Mouse (Mus musculus) kidney, adult 2 months (tissue): Measurements from ENCODE around the gene Heatr6. TPM values are rescaled to one million over a fixed set of nuclear protein-coding genes. Genes with fewer than 3 reads are reported as not detected.

ENCODE experiments used
- DNase-seq: peaks from one replicate; pipeline ENCODE4 v3.0.0; 2021
- H3K27ac ChIP-seq: fragments of 200-500 bp; 2 replicates; pipeline ENCODE4 v1.5.1; 2012; ENCODE audit warnings: low read depth, low read length, control low read depth, inconsistent platforms; ENCODE audit not compliant: insufficient read depth
- H3K27me3 ChIP-seq: fragments of 200-500 bp; replicated peaks from 2 replicates; pipeline ENCODE4 v1.6.1; 2012; ENCODE audit warnings: mild to moderate bottlenecking, moderate library complexity, low read length, inconsistent platforms; ENCODE audit not compliant: control insufficient read depth, insufficient read depth
- H3K36me3 ChIP-seq: fragments of 200-500 bp; 2 replicates; pipeline ENCODE4 v1.6.1; 2012; ENCODE audit warnings: mild to moderate bottlenecking, moderate library complexity, low read length, inconsistent platforms; ENCODE audit not compliant: control insufficient read depth, insufficient read depth
- H3K4me1 ChIP-seq: fragments of 200-500 bp; 2 replicates; pipeline ENCODE4 v1.6.1; 2011; ENCODE audit warnings: low read length; ENCODE audit not compliant: control insufficient read depth, insufficient read depth
- H3K4me3 ChIP-seq: fragments of 200-500 bp; 2 replicates; pipeline ENCODE4 v1.5.1; 2011; ENCODE audit warnings: mild to moderate bottlenecking, low read depth, low read length, control low read depth; ENCODE audit not compliant: insufficient read depth
- CTCF ChIP-seq: fragments of 200-500 bp; conservative IDR thresholded peaks from 2 replicates; pipeline ENCODE4 v1.5.1; 2011; ENCODE audit warnings: low read depth, mild to moderate bottlenecking, control low read depth, low read length, moderate library complexity, mixed read lengths; ENCODE audit not compliant: insufficient read depth, insufficient read length
- POLR2A ChIP-seq: fragments of 200-500 bp; IDR thresholded peaks from one replicate; pipeline ENCODE4 v1.6.1; 2011; ENCODE audit warnings: low read depth, low read length, control low read depth
- WGBS: fragments of 180-500 bp; shearing (Covaris S2); methylation state at CpG from one replicate; pipeline ENCODE4 v1.1.7; 2018; 5-methylcytosine and 5-hydroxymethylcytosine counted together
- polyA plus RNA-seq: library from polyadenylated mRNA; depleted of rRNA; stranded (reverse); fragments of >200 nt; gene quantifications from 2 replicates; pipeline ENCODE4 v1.2.3, GENCODE M21; 2012

Gene Heatr6
- polyA plus RNA-seq, 1 experiment = 10.9 TPM

GRCm38 (mm10) chr11:83747376-83748265 is 5.9 kb upstream of the Heatr6 start:
- H3K27ac ChIP-seq = no peak overlapping the region
- DNase-seq = no peak
- no peaks in the 10 kb centered on the region for H3K4me1 ChIP-seq
- H3K27me3 ChIP-seq = no peaks in the 10 kb centered on the region
- H3K4me3 ChIP-seq = no peak overlapping the region
- WGBS = 71% methylated on average over 6 of the region's 6 CpGs
- TF ChIP-seq POLR2A (no peak), CTCF (no peak)
- no peaks in the 10 kb centered on the region for H3K36me3 ChIP-seq

GRCm38 (mm10) chr11:83754227-83754626 is 731 bp downstream of the Heatr6 start:
- TF ChIP-seq POLR2A (no peak), CTCF (no peak)
- no peaks in the 10 kb centered on the region for H3K27me3 ChIP-seq
- peaks cover 4% of the 10 kb centered on the region; the same call in 1 of the 2 replicates for H3K36me3 ChIP-seq
- no peak overlapping the region for H3K27ac ChIP-seq
- DNase-seq = no peak
- WGBS = 5% methylated on average over 8 of the region's 8 CpGs
- H3K4me1 ChIP-seq = no peaks in the 10 kb centered on the region; the same call in 1 of the 2 replicates
- peak overlapping the region; percentile 71 for H3K4me3 ChIP-seq

GRCm38 (mm10) chr11:83767306-83767705 is 13.8 kb downstream of the Heatr6 start:
- no peaks in the 10 kb centered on the region for H3K4me1 ChIP-seq
- H3K4me3 ChIP-seq = no peak overlapping the region
- 85% methylated on average over 9 of the region's 9 CpGs for WGBS
- H3K36me3 ChIP-seq = peaks cover 3% of the 10 kb centered on the region
- H3K27ac ChIP-seq = no peak overlapping the region
- DNase-seq = no peak
- H3K27me3 ChIP-seq = no peaks in the 10 kb centered on the region
- TF ChIP-seq CTCF = no peak
- no peak for TF ChIP-seq POLR2A

GRCm38 (mm10) chr11:83768976-83769375 is 15.5 kb downstream of the Heatr6 start:
- H3K4me1 ChIP-seq = no peaks in the 10 kb centered on the region
- WGBS = 92% methylated on average over 4 of the region's 4 CpGs
- H3K27ac ChIP-seq = no peak overlapping the region
- H3K27me3 ChIP-seq = no peaks in the 10 kb centered on the region
- TF ChIP-seq POLR2A = no peak
- TF ChIP-seq CTCF = no peak
- H3K36me3 ChIP-seq = peaks cover 1% of the 10 kb centered on the region
- no peak overlapping the region for H3K4me3 ChIP-seq
- DNase-seq = no peak

DNA sequence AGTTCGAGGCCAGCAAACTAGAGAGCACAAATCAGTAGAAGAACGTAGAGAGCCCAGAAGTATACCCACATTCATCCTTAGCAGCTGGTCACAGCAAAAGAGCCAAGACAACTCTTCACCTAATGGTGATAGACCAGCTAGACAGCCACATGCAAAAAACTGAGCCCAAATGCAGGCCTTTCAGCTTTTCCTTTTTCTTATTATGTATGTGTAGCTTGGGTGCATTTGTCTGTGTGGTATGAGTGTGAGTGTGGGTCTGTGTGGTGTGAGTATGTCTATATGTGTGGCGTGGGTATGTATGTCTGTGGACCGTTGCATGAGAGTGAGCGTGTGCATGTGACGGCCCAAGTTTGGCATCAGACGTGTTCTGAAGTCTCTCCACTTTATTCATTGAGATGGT is 17.5 kb downstream of the Heatr6 start:
- 95% methylated on average over 7 of the region's 7 CpGs for WGBS
- Histone ChIP-seq H3K36me3 (peaks cover 7% of the 10 kb centered on the region), H3K4me1 (no peaks in the 10 kb centered on the region), H3K27ac (no peak overlapping the region), H3K27me3 (no peaks in the 10 kb centered on the region), H3K4me3 (no peak overlapping the region)
- TF ChIP-seq CTCF (no peak), POLR2A (no peak)
- no peak for DNase-seq

GRCm38 (mm10) chr11:83772341-83772740 is 18.8 kb downstream of the Heatr6 start:
- no peaks in the 10 kb centered on the region for H3K27me3 ChIP-seq
- TF ChIP-seq POLR2A = no peak
- 98% methylated on average over 6 of the region's 6 CpGs for WGBS

GRCm38 (mm10) chr11:83773691-83774090 is 20.2 kb downstream of the Heatr6 start:
- no peak for DNase-seq
- Histone ChIP-seq H3K36me3 (peaks cover 10% of the 10 kb centered on the region), H3K27ac (no peak overlapping the region), H3K4me1 (no peaks in the 10 kb centered on the region), H3K4me3 (no peak overlapping the region), H3K27me3 (no peaks in the 10 kb centered on the region)
- TF ChIP-seq POLR2A = no peak
- no peak for TF ChIP-seq CTCF
- 94% methylated on average over 16 of the region's 16 CpGs for WGBS

More at GRCm38 (mm10) chr11:83772341-83772740, 18.8 kb downstream of the Heatr6 start:
- DNase-seq = no peak
- Histone ChIP-seq H3K4me1 (no peaks in the 10 kb centered on the region), H3K27ac (no peak overlapping the region), H3K4me3 (no peak overlapping the region), H3K36me3 (peaks cover 7% of the 10 kb centered on the region)
